Mouse (Mus musculus) lung, embryonic 16.5 days (tissue): ENCODE data around the gene Tmem238l. TPM values are rescaled to one million over a fixed set of nuclear protein-coding genes. Genes with fewer than 3 reads are reported as not detected.

Experiments used
- ATAC-seq: fragments of 200-750 bp; cut with Nextera tagmentation; 2 replicates; pipeline ENCODE4 v1.8.0; 2017; ENCODE audit warnings: low read depth, mild to moderate bottlenecking, moderate library complexity
- H3K27ac ChIP-seq: fragments of 300-500 bp; sonication (generic); 2 replicates; pipeline ENCODE4 v1.5.1; 2014; ENCODE audit warnings: mild to moderate bottlenecking, control low read depth, low read length
- H3K27me3 ChIP-seq: fragments of 300-500 bp; sonication (generic); 2 replicates; pipeline ENCODE4 v1.6.1; 2014; ENCODE audit warnings: low read depth, low read length, mixed read lengths; ENCODE audit not compliant: control insufficient read depth, insufficient read depth
- H3K36me3 ChIP-seq: fragments of 300-500 bp; sonication (generic); 2 replicates; pipeline ENCODE4 v1.6.1; 2014; ENCODE audit warnings: low read length; ENCODE audit not compliant: control insufficient read depth, insufficient read depth
- H3K4me1 ChIP-seq: fragments of 300-500 bp; sonication (generic); replicated peaks from 2 replicates; pipeline ENCODE4 v1.6.1; 2014; ENCODE audit warnings: low read length, mixed read lengths; ENCODE audit not compliant: control insufficient read depth, insufficient read depth
- H3K4me2 ChIP-seq: fragments of 300-500 bp; sonication (generic); 2 replicates; pipeline ENCODE4 v1.6.1; 2014; ENCODE audit warnings: low read depth, low read length, control low read depth
- H3K4me3 ChIP-seq: fragments of 300-500 bp; sonication (generic); 2 replicates; pipeline ENCODE4 v1.5.1; 2014; ENCODE audit warnings: mild to moderate bottlenecking, low read length, control low read depth
- H3K9ac ChIP-seq: fragments of 300-500 bp; sonication (generic); 2 replicates; pipeline ENCODE4 v1.6.1; 2014; ENCODE audit warnings: low read length, control low read depth
- H3K9me3 ChIP-seq: fragments of 300-500 bp; sonication (generic); 2 replicates; pipeline ENCODE4 v1.6.1; 2016; ENCODE audit warnings: low read length; ENCODE audit not compliant: control insufficient read depth
- WGBS: fragments of 180-500 bp; shearing (Covaris S2); extraction: QIAGEN DNeasy Blood & Tissue Kit; methylation state at CpG from one replicate; pipeline ENCODE4 v1.1.7; 2014; 5-methylcytosine and 5-hydroxymethylcytosine counted together
- polyA plus RNA-seq: library from polyadenylated mRNA; unstranded; fragments of >200 nt; fragmentation: Nextera tagmentation; extraction: Ambion mirVana; gene quantifications from 2 replicates; pipeline ENCODE4 v1.2.1, GENCODE M21; 2015

Gene Tmem238l
- not detected in 2 replicates for polyA plus RNA-seq

- ATAC-seq, result no peak
- Histone ChIP-seq H3K27ac (no peak within 1 kb of the TSS), H3K9ac (no peak within 1 kb of the TSS), H3K36me3 (no peaks in the 10 kb centered on the region), H3K27me3 (no peaks in the 10 kb centered on the region), H3K4me3 (no peak within 1 kb of the TSS), H3K4me2 (no peak within 1 kb of the TSS), H3K4me1 (no peaks in the 10 kb centered on the region), H3K9me3 (no peaks in the 10 kb centered on the region)
- WGBS, result 76% methylated on average over 9 of the region's 9 CpGs
Measured at GRCm38 (mm10) chr11:66956303-66956702, at the start of gene Tmem238l. Gene Tmem238l, plus strand, starts transcription at chr11:66956638.

GRCm38 (mm10) chr11:66911811-66912210 lies 44.6 kb upstream of the Tmem238l start, which contains the start of gene Pirt:
Gene Pirt, plus strand, starts transcription at chr11:66911981.
- H3K36me3 ChIP-seq, result no peaks in the 10 kb centered on the region
- H3K9ac ChIP-seq, result no peak within 1 kb of the TSS; the same call in 1 of the 2 replicates
- H3K9me3 ChIP-seq, result no peaks in the 10 kb centered on the region
- H3K4me2 ChIP-seq, result no peak within 1 kb of the TSS
- no peak within 1 kb of the TSS for H3K4me3 ChIP-seq
- no peaks in the 10 kb centered on the region for H3K4me1 ChIP-seq
- H3K27ac ChIP-seq, result no peak within 1 kb of the TSS
- no peak for ATAC-seq
- WGBS, result 33% methylated on average over 10 of the region's 10 CpGs
- no peaks in the 10 kb centered on the region for H3K27me3 ChIP-seq

- Histone ChIP-seq H3K9me3 (no peaks in the 10 kb centered on the region), H3K4me2 (no peak overlapping the region), H3K27me3 (no peaks in the 10 kb centered on the region), H3K27ac (no peak overlapping the region), H3K4me1 (no peaks in the 10 kb centered on the region), H3K9ac (no peak overlapping the region; the same call in 1 of the 2 replicates), H3K4me3 (no peak overlapping the region), H3K36me3 (no peaks in the 10 kb centered on the region)
- ATAC-seq, result peak; percentile 48
- 38% methylated on average over 17 of the region's 17 CpGs for WGBS
Measured at GRCm38 (mm10) chr11:66912531-66913458, 43.6 kb upstream of the Tmem238l start.

GRCm38 (mm10) chr11:66914249-66914648 lies 42.2 kb upstream of the Tmem238l start:
- Histone ChIP-seq H3K9ac (no peak overlapping the region), H3K4me1 (no peaks in the 10 kb centered on the region), H3K27me3 (no peaks in the 10 kb centered on the region), H3K36me3 (no peaks in the 10 kb centered on the region), H3K4me2 (no peak overlapping the region), H3K4me3 (no peak overlapping the region), H3K27ac (no peak overlapping the region), H3K9me3 (no peaks in the 10 kb centered on the region)
- ATAC-seq, result no peak; the same call in 1 of the 2 replicates
- 37% methylated on average over 3 of the region's 3 CpGs for WGBS

GRCm38 (mm10) chr11:66920012-66920411 lies 36.4 kb upstream of the Tmem238l start:
- Histone ChIP-seq H3K9ac (no peak overlapping the region), H3K4me3 (no peak overlapping the region), H3K36me3 (no peaks in the 10 kb centered on the region), H3K9me3 (no peaks in the 10 kb centered on the region), H3K4me1 (no peaks in the 10 kb centered on the region), H3K4me2 (no peak overlapping the region), H3K27me3 (no peaks in the 10 kb centered on the region), H3K27ac (no peak overlapping the region)
- ATAC-seq, result no peak
- WGBS, result 70% methylated on average over 2 of the region's 2 CpGs

- H3K27me3 ChIP-seq, result no peaks in the 10 kb centered on the region
- H3K36me3 ChIP-seq, result no peaks in the 10 kb centered on the region
- H3K9ac ChIP-seq, result no peak overlapping the region
- H3K4me1 ChIP-seq, result no peaks in the 10 kb centered on the region
- H3K4me3 ChIP-seq, result no peak overlapping the region
- no peak overlapping the region for H3K27ac ChIP-seq
- WGBS, result 65% methylated on average over 11 of the region's 11 CpGs
- no peaks in the 10 kb centered on the region for H3K9me3 ChIP-seq
- no peak for ATAC-seq
- H3K4me2 ChIP-seq, result no peak overlapping the region
Measured at GRCm38 (mm10) chr11:66924095-66924823, 32.2 kb upstream of the Tmem238l start.

GRCm38 (mm10) chr11:66928311-66928710 lies 28.1 kb upstream of the Tmem238l start:
- H3K4me1 ChIP-seq, result no peaks in the 10 kb centered on the region
- ATAC-seq, result no peak

GRCm38 (mm10) chr11:66932827-66933599 lies 23.4 kb upstream of the Tmem238l start:
- Histone ChIP-seq H3K27me3 (no peaks in the 10 kb centered on the region), H3K4me2 (no peak overlapping the region), H3K9me3 (no peaks in the 10 kb centered on the region), H3K9ac (no peak overlapping the region), H3K36me3 (no peaks in the 10 kb centered on the region), H3K4me3 (no peak overlapping the region), H3K27ac (no peak overlapping the region), H3K4me1 (no peaks in the 10 kb centered on the region)
- no peak for ATAC-seq
- WGBS, result 66% methylated on average over 9 of the region's 9 CpGs

More at GRCm38 (mm10) chr11:66928311-66928710, 28.1 kb upstream of the Tmem238l start:
- WGBS, result 59% methylated on average over 3 of the region's 3 CpGs
- no peak overlapping the region for H3K4me3 ChIP-seq
- H3K9ac ChIP-seq, result no peak overlapping the region
- H3K9me3 ChIP-seq, result no peaks in the 10 kb centered on the region
- H3K27me3 ChIP-seq, result no peaks in the 10 kb centered on the region
- H3K4me2 ChIP-seq, result no peak overlapping the region
- no peaks in the 10 kb centered on the region for H3K36me3 ChIP-seq
- H3K27ac ChIP-seq, result no peak overlapping the region
